Mouse (Mus musculus) cortical plate, adult 2 months (tissue): ENCODE data around the gene Cdx2. TPM values are rescaled to one million over a fixed set of nuclear protein-coding genes. Genes with fewer than 3 reads are reported as not detected.

ENCODE experiments used
- H3K27ac ChIP-seq: fragments of 200-500 bp; 2 replicates; pipeline ENCODE4 v1.5.1; 2012; ENCODE audit warnings: low read length, control low read depth, inconsistent platforms; ENCODE audit not compliant: insufficient read depth
- H3K4me1 ChIP-seq: fragments of 200-500 bp; 2 replicates; pipeline ENCODE4 v1.6.1; 2011; ENCODE audit warnings: low read length; ENCODE audit not compliant: control insufficient read depth, insufficient read depth
- H3K4me3 ChIP-seq: fragments of 200-500 bp; 2 replicates; pipeline ENCODE4 v1.5.1; 2011; ENCODE audit warnings: mild to moderate bottlenecking, low read length, control low read depth; ENCODE audit not compliant: insufficient read depth
- CTCF ChIP-seq: fragments of 200-500 bp; IDR thresholded peaks from 2 replicates; pipeline ENCODE4 v1.5.1; 2011; ENCODE audit warnings: mild to moderate bottlenecking, control low read depth, low read length; ENCODE audit not compliant: insufficient read depth; ENCODE audit errors: extremely low read depth
- POLR2A ChIP-seq: fragments of 200-500 bp; IDR thresholded peaks from 2 replicates; pipeline ENCODE4 v1.6.1; 2011; ENCODE audit warnings: mild to moderate bottlenecking, low read length, control low read depth; ENCODE audit not compliant: insufficient read depth; ENCODE audit errors: extremely low read depth
- polyA plus RNA-seq: library from polyadenylated mRNA; depleted of rRNA; stranded (reverse); fragments of >200 nt; gene quantifications from 2 replicates; pipeline ENCODE4 v1.2.3, GENCODE M21; 2012; rRNA removed

The Cdx2 gene
- polyA plus RNA-seq, 1 experiment, result not detected

DNA sequence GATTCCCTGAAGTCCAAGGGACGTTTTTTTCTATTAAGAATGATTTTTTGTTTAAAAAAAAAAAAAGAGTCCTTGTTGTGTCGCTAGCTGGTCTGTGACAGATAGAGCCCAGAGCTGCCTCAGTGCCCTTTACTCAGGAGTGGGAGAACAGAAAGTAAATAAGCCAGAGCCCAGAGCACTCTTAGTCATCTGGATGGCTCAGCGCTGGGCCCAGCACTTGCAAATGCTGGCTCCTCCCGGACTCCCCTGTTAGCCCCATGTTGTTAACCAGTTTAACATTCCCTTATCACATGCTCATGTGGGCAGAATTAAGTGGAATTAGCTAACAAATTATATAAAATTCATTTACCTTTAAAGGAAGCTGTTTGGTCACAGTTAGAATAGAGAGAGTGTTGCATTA, 43.1 kb downstream of the Cdx2 start:
- Histone ChIP-seq H3K4me3 (no peak overlapping the region), H3K4me1 (no peaks in the 10 kb centered on the region), H3K27ac (no peak overlapping the region)
- TF ChIP-seq CTCF, result no peak
- no peak for TF ChIP-seq POLR2A

DNA sequence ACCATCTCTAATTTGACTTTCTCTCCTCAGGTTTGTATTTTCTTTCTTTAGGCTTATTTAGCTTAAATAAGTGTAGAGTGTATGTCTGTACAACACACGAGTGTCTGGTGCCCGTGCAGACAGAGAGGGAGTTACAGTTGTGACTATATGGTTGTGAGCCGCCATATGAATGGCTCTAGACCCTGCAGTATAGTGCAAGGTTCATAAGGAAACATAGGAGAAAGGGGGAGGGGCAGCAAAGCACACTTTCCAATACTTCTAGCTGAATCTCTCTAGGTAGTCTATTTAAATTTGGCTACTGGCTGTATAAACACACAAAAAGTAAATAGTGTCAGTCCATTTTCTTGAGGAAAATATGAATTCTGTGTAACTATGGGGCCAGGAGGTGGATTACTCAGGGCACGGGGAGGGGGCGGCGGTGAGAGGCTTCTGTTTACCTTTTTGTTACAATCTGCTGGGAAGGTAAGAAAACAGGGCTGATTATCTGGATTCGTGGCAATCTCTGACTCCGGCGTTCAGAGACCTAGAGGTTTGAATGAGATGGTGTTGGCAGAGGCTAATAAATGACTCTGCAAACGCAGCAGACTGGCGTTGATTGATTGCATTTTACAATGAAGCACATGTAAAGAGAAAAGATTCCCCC, 45.0 kb downstream of the Cdx2 start:
- H3K4me3 ChIP-seq, result no peak overlapping the region

DNA sequence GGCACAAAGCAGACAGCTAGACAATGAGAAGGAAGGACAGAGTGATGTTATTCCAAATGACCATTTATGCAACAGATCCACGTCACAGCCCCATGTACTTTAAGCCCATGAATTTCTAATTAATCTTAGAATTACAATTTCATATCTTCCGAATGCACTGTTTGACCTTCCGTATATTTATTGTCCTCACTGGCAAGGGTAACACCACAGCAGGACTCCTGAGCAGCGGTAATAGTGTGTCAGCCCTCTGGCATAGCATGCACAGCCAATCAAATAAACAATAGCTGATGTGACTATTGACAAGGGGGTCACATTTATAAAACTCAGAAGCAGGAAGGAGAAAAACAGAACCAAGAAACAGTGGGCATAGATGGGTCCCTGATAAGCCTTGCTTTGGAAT, 46.3 kb downstream of the Cdx2 start:
- H3K27ac ChIP-seq, result no peak overlapping the region
- TF ChIP-seq CTCF, result no peak
- no peak for TF ChIP-seq POLR2A
- no peaks in the 10 kb centered on the region for H3K4me1 ChIP-seq
- no peak overlapping the region for H3K4me3 ChIP-seq

More for the DNA sequence above, 45.0 kb downstream of the Cdx2 start:
- TF ChIP-seq POLR2A (no peak), CTCF (no peak)
- Histone ChIP-seq H3K27ac (no peak overlapping the region), H3K4me1 (no peaks in the 10 kb centered on the region)

DNA sequence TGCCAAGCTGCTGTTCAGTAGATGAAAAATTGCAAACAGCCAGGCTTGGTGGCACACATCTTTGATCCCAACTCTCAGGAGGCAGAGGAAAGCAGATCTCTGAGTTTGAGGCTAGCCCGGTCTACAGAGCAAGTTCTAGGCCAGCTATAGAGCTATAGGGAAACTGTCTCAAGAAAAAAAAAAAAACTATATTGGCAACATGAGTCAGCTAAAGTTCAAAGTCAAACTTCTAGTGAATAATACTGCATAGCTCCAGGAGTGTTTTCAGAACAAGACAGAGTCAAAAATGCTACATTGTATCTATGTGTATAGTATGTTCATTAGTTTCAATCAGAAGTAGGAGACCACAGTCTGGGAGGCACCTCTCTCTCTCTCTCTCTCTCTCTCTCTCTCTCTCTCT, 46.9 kb downstream of the Cdx2 start:
- Histone ChIP-seq H3K4me3 (no peak overlapping the region), H3K4me1 (no peaks in the 10 kb centered on the region), H3K27ac (no peak overlapping the region)
- TF ChIP-seq POLR2A (no peak), CTCF (no peak)

Other genes with a start within 250 kb of the Cdx2 start
- gene Lnx2, start 230.7 kb downstream of the Cdx2 start, polyA plus RNA-seq, result 4.7 and 5.8 TPM in 2 replicates
- 69.4 and 73.0 TPM in 2 replicates for gene Polr1d, start 230.2 kb downstream of the Cdx2 start, polyA plus RNA-seq
- 1.1 and 1.4 TPM in 2 replicates for gene Gsx1, start 118.6 kb downstream of the Cdx2 start, polyA plus RNA-seq
- gene Pdx1, start 37.3 kb downstream of the Cdx2 start, polyA plus RNA-seq, result not detected in 2 replicates
- gene Urad, start 15.2 kb upstream of the Cdx2 start, polyA plus RNA-seq, result not detected in 2 replicates
- gene Flt3, start 93.2 kb upstream of the Cdx2 start, polyA plus RNA-seq, result 6.9 and 8.8 TPM in 2 replicates
- gene Pan3, start 122.9 kb upstream of the Cdx2 start, polyA plus RNA-seq, result 51.2 and 52.9 TPM in 2 replicates